Mouse (Mus musculus): ENCODE measurements around the gene Col27a1.

GRCm38 (mm10) chr4:63241031-63241430 is 27.2 kb downstream of the Col27a1 start:
- no peak for TF ChIP-seq EP300 (IDR thresholded peaks at IDR 0.05; ENCODE audit: low read depth)
- TF ChIP-seq CTCF (IDR thresholded peaks at IDR 0.05; ENCODE audit: low read depth) = no peak

All from liver, embryonic 14.5 days (tissue).